Mouse (Mus musculus) E14TG2a.4 (cell line): ENCODE measurements around the gene Hey2.

ENCODE experiments used
- CTCF ChIP-seq: conservative IDR thresholded peaks from 2 replicates; pipeline ENCODE4 v1.5.1; 2014; ENCODE audit warnings: low read length
- NANOG ChIP-seq: IDR thresholded peaks from 2 replicates; pipeline ENCODE4 v1.6.1; 2014; ENCODE audit warnings: borderline replicate concordance, low read length, mixed read lengths

- TF ChIP-seq CTCF (no peak), NANOG (no peak)
Measured at GRCm38 (mm10) chr10:30845101-30845825, 2.7 kb upstream of the Hey2 start.
